Mouse (Mus musculus): ENCODE measurements around the gene Ing1.

DNA sequence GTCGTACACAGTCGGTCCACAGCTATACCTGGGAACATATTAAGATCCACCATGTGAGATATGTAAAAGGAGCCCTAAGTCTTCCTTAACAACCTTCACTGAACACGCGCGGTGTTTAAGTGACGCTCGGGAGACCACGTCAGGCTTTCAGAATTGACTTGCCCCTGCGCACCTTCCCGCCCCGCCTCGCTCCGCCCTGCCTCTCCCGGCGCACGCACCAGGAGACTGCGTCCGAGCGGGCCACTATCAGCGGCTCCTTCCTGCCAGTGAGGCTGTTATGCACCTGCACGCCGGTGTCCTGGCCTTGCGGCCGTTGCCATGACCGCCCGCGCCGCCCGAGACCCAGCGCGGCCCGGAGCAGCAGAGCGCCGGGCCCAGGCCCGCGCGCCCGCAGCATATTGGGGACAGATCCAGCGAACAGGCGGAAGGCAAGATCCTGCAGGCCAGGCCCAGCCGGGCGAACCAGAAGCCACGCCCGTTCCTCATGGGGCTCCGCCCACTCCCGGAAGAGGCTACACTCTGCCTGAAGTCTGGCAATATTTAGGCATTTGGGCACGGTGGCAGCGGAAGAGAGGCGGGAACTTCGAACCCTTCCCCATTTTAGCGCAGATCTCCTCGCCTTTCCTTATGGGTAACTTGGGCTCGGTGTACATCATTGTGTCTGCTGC is 5.0 kb upstream of the Ing1 start, which contains the start of gene Cars2:
- TF ChIP-seq CTCF (IDR thresholded peaks at IDR 0.05) (no peak), EP300 (IDR thresholded peaks at IDR 0.05; ENCODE audit: insufficient read depth, low read depth, low read length) (no peak)

Measured in heart, adult 2 months (tissue).